Mouse (Mus musculus) midbrain, embryonic 16.5 days (tissue): Measurements from ENCODE around the gene Tlr4. TPM values are rescaled to one million over a fixed set of nuclear protein-coding genes. Genes with fewer than 3 reads are reported as not detected.

ENCODE experiments used
- ATAC-seq: fragments of 200-750 bp; cut with Nextera tagmentation; 2 replicates; pipeline ENCODE4 v1.8.0; 2017; ENCODE audit warnings: moderate TSS enrichment
- H3K27ac ChIP-seq: fragments of 300-500 bp; sonication (generic); 2 replicates; pipeline ENCODE4 v1.5.1; 2014; ENCODE audit warnings: mild to moderate bottlenecking, low read length, mixed read lengths
- H3K27me3 ChIP-seq: fragments of 300-500 bp; sonication (generic); 2 replicates; pipeline ENCODE4 v1.6.1; 2014; ENCODE audit warnings: low read depth, low read length, mixed read lengths; ENCODE audit not compliant: control insufficient read depth, insufficient read depth
- H3K36me3 ChIP-seq: fragments of 300-500 bp; sonication (generic); 2 replicates; pipeline ENCODE4 v1.6.1; 2014; ENCODE audit warnings: mild to moderate bottlenecking, low read length, moderate library complexity, mixed read lengths; ENCODE audit not compliant: control insufficient read depth, insufficient read depth
- H3K4me1 ChIP-seq: fragments of 300-500 bp; sonication (generic); 2 replicates; pipeline ENCODE4 v1.6.1; 2014; ENCODE audit warnings: mild to moderate bottlenecking, low read length, mixed read lengths; ENCODE audit not compliant: control insufficient read depth, insufficient read depth
- H3K4me2 ChIP-seq: fragments of 300-500 bp; sonication (generic); 2 replicates; pipeline ENCODE4 v1.6.1; 2014; ENCODE audit warnings: mild to moderate bottlenecking, low read length, mixed read lengths
- H3K4me3 ChIP-seq: fragments of 300-500 bp; sonication (generic); 2 replicates; pipeline ENCODE4 v1.5.1; 2014; ENCODE audit warnings: low read depth, mild to moderate bottlenecking, low read length, moderate library complexity, mixed read lengths
- H3K9ac ChIP-seq: fragments of 300-500 bp; sonication (generic); 2 replicates; pipeline ENCODE4 v1.6.1; 2014; ENCODE audit warnings: low read depth, low read length, mixed read lengths
- H3K9me3 ChIP-seq: fragments of 300-500 bp; sonication (generic); replicated peaks from 2 replicates; pipeline ENCODE4 v1.6.1; 2014; ENCODE audit warnings: mild to moderate bottlenecking, low read length, mixed read lengths; ENCODE audit not compliant: control insufficient read depth, poor library complexity, severe bottlenecking
- WGBS: fragments of 180-500 bp; shearing (Covaris S2); extraction: QIAGEN DNeasy Blood & Tissue Kit; methylation state at CpG from one replicate; pipeline ENCODE4 v1.1.7; 2014; 5-methylcytosine and 5-hydroxymethylcytosine counted together
- polyA plus RNA-seq: library from polyadenylated mRNA; unstranded; fragments of >200 nt; fragmentation: Nextera tagmentation; extraction: Ambion mirVana; gene quantifications from 2 replicates; pipeline ENCODE4 v1.2.1, GENCODE M21; 2015

The Tlr4 gene
- polyA plus RNA-seq: 0.61 and 1.2 TPM in 2 replicates

- WGBS: 81% methylated on average over 11 of the region's 11 CpGs
- Histone ChIP-seq H3K9me3 (no peaks in the 10 kb centered on the region), H3K4me3 (no peak within 1 kb of the TSS), H3K36me3 (no peaks in the 10 kb centered on the region), H3K4me2 (no peak within 1 kb of the TSS), H3K4me1 (no peaks in the 10 kb centered on the region), H3K27ac (no peak within 1 kb of the TSS), H3K27me3 (no peaks in the 10 kb centered on the region), H3K9ac (no peak within 1 kb of the TSS)
- no peak for ATAC-seq
Measured at GRCm38 (mm10) chr4:66827463-66828162, at the start of gene Tlr4. Tlr4 (plus strand) TSS chr4:66827584.

GRCm38 (mm10) chr4:66794283-66794682, 33.1 kb upstream of the Tlr4 start:
- no peaks in the 10 kb centered on the region for H3K36me3 ChIP-seq
- no peak for ATAC-seq
- 90% methylated on average over 2 of the region's 2 CpGs for WGBS
- H3K4me2 ChIP-seq: no peak overlapping the region
- no peaks in the 10 kb centered on the region for H3K4me1 ChIP-seq
- H3K9ac ChIP-seq: no peak overlapping the region
- no peaks in the 10 kb centered on the region for H3K27me3 ChIP-seq
- H3K9me3 ChIP-seq: no peaks in the 10 kb centered on the region
- no peak overlapping the region for H3K27ac ChIP-seq
- H3K4me3 ChIP-seq: no peak overlapping the region

DNA sequence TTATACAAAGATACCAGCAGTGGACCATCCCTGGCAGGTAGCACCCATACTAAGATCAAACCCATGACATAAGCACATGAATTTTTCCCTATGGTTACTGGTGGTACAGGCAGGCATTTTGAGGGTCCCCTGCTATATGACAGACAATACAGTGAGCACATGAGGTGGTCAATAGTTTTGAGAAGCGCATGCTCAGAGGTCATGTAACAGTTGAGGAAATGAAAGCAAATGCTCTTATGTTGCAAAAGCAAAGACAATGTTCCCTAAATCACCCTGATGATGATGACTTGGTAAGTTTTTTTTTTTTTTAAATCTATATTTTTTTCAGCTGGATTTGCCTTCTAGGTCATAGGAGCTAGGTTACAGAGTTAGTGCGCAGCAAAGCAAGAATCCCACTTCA, 30.7 kb upstream of the Tlr4 start:
- Histone ChIP-seq H3K9ac (no peak overlapping the region), H3K4me2 (no peak overlapping the region), H3K27me3 (no peaks in the 10 kb centered on the region), H3K9me3 (no peaks in the 10 kb centered on the region), H3K27ac (no peak overlapping the region), H3K4me1 (no peaks in the 10 kb centered on the region), H3K4me3 (no peak overlapping the region), H3K36me3 (no peaks in the 10 kb centered on the region)
- no peak for ATAC-seq
- WGBS: 97% methylated on average over 2 of the region's 2 CpGs

DNA sequence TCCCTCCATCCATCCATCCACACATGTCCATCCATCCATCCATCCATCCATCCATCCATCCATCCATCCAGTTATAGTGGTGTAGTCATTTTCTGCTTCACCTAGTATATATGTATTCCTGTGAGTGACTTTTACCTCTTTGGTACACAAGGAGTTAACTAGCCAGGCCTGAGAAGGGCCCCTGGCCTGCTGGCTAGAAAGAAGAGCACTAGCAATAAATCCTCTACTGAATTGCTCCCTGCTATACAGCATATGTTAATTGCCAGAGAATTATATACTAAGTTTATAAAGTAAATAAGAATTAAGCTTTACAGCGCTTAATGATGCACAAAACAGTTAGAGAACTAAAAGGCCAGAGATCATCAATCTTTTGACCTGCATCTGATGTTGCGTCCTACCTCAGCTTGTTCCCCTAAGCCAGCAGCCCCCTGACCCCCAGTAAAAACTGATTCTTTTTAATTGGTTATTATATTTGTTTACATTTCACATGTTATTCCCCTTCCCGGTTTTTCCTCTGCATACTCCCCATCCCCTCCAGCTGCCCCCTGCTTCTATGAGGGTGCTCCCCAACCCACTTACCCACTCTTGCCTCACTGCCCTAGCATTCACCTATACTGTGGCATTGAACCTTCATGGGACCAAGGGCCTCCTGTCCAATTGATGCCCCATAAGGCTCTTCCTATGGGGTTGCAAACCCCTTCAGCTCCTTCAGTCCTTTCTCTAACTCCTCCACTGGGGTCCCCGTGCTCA, 22.7 kb upstream of the Tlr4 start:
- WGBS: 91% methylated on average over 4 of the region's 4 CpGs
- H3K9ac ChIP-seq: no peak overlapping the region
- no peaks in the 10 kb centered on the region for H3K4me1 ChIP-seq
- H3K27ac ChIP-seq: no peak overlapping the region
- H3K27me3 ChIP-seq: no peaks in the 10 kb centered on the region
- H3K4me2 ChIP-seq: no peak overlapping the region
- no peak for ATAC-seq
- no peaks in the 10 kb centered on the region for H3K9me3 ChIP-seq
- H3K4me3 ChIP-seq: no peak overlapping the region
- H3K36me3 ChIP-seq: no peaks in the 10 kb centered on the region

DNA sequence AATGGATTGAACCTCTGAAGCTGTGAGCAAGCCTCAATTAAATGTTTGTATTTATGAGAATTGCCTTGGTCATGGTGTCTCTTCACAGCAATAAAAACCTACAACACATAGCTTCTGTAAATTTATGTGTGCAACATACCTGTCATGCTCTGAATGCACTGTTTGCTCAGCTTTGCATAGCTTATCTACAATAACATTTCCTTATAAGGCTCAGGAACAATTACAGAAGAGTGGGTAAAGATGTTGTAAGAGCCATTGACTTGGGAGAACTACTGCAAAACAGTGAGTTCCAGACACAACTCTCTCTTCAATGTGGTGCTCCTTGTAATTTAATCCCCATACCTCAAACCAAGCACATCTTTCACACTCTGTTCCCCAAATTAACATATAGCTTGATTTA, 21.6 kb upstream of the Tlr4 start:
- Histone ChIP-seq H3K4me2 (no peak overlapping the region), H3K4me1 (no peaks in the 10 kb centered on the region), H3K27ac (no peak overlapping the region), H3K27me3 (no peaks in the 10 kb centered on the region), H3K36me3 (no peaks in the 10 kb centered on the region), H3K9ac (no peak overlapping the region), H3K4me3 (no peak overlapping the region), H3K9me3 (no peaks in the 10 kb centered on the region)
- no peak for ATAC-seq

GRCm38 (mm10) chr4:66816364-66817026, 10.9 kb upstream of the Tlr4 start:
- Histone ChIP-seq H3K9ac (no peak overlapping the region), H3K9me3 (no peaks in the 10 kb centered on the region), H3K4me2 (no peak overlapping the region), H3K27ac (no peak overlapping the region), H3K27me3 (no peaks in the 10 kb centered on the region), H3K4me3 (no peak overlapping the region), H3K36me3 (no peaks in the 10 kb centered on the region), H3K4me1 (no peaks in the 10 kb centered on the region)
- no peak for ATAC-seq
- 83% methylated on average over 3 of the region's 3 CpGs for WGBS

DNA sequence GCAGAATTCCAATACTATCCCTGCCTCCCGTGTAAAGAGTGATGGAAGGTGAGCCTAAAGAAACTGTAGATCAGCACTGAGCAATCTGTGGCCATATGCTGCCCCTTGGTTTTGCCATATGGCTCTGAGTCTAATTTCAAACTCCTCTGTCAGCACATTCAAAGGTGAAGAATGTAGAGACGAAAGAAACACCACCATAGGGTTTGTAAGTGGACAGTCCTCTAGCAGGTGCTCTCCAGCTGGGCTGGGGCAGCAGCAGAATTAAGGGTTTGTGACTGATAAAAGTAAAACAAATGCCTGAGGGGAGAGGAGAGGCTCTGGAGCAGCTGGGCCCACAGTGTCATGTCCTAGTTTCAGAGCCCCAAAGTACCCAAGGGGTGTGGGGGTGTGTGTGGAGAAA, 6.2 kb upstream of the Tlr4 start:
- Histone ChIP-seq H3K27me3 (no peaks in the 10 kb centered on the region), H3K4me1 (no peaks in the 10 kb centered on the region), H3K4me2 (no peak overlapping the region), H3K27ac (no peak overlapping the region), H3K36me3 (no peaks in the 10 kb centered on the region), H3K9ac (no peak overlapping the region), H3K4me3 (no peak overlapping the region), H3K9me3 (no peaks in the 10 kb centered on the region)
- no peak for ATAC-seq
- 69% methylated on average over 2 of the region's 2 CpGs for WGBS

- no peaks in the 10 kb centered on the region for H3K27me3 ChIP-seq
- H3K36me3 ChIP-seq: no peaks in the 10 kb centered on the region
- H3K4me2 ChIP-seq: no peak overlapping the region
- no peaks in the 10 kb centered on the region for H3K9me3 ChIP-seq
- no peaks in the 10 kb centered on the region for H3K4me1 ChIP-seq
- no peak overlapping the region for H3K27ac ChIP-seq
- no peak overlapping the region for H3K4me3 ChIP-seq
- 84% methylated on average over 3 of the region's 3 CpGs for WGBS
- no peak for ATAC-seq
- no peak overlapping the region for H3K9ac ChIP-seq
Measured at GRCm38 (mm10) chr4:66821764-66822163, 5.6 kb upstream of the Tlr4 start.

GRCm38 (mm10) chr4:66828163-66828668, 832 bp downstream of the Tlr4 start:
- no peak for ATAC-seq
- H3K36me3 ChIP-seq: no peaks in the 10 kb centered on the region
- H3K27ac ChIP-seq: no peak overlapping the region
- H3K4me3 ChIP-seq: no peak overlapping the region
- no peaks in the 10 kb centered on the region for H3K27me3 ChIP-seq
- H3K4me2 ChIP-seq: no peak overlapping the region
- WGBS: 79% methylated on average over 6 of the region's 6 CpGs
- H3K9me3 ChIP-seq: no peaks in the 10 kb centered on the region
- H3K9ac ChIP-seq: no peak overlapping the region
- H3K4me1 ChIP-seq: no peaks in the 10 kb centered on the region
